In the genomic region with DNA sequence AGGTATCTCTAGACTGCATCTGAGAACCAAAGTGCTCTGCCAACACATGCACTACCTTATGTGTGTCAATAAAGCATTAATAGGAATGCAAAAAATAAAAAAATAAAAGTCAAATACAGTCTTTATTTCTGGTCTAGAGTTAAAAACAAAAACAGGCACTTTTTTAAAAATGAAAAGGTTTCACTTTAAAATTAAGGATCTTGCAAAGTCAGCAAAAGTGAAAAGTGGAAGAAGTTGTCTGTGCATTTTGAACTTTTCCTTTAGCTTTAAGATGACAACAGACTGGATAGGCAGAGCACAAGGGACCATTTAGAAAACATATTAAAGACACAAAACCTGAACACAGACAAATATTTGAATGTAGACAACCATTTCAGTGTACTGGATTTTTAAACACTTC, we compare ENCODE assay signal across 10 mouse cellular contexts. TPM values are rescaled to one million over a fixed set of nuclear protein-coding genes. Genes with fewer than 3 reads are reported as not detected.
DNase-seq lines count a peak whose midpoint lies in the region; ATAC-seq and TF ChIP-seq lines count a peak whose summit lies in the region.
"Had no signal": no experiment of that assay in that cellular context is flagged by ENCODE, and none has a peak within 500 bp of the region (broad histone marks: within the 10 kb centered on the region; RNA-seq: fewer than 3 reads in every experiment).

No protein-coding gene starts in this region.

- no peak for DNase-seq in forebrain, embryonic 11.5 days (ENCODE audit: low spot score)
- DNase-seq in CH12.LX (ENCODE audit: extremely low read depth), result no peak
- no peak for DNase-seq in hindbrain, embryonic 14.5 days (ENCODE audit: low spot score)
- DNase-seq in embryo, embryonic 11 days, result no peak
- DNase-seq in retina, postnatal 1 day, result no peak
- DNase-seq in left cerebral cortex, adult 11 months (ENCODE audit: low spot score), result no peak
- DNase-seq: kidney, postnatal 4 days; right cerebral cortex, postnatal 25 days had no signal

- H3K36me3 ChIP-seq in forebrain, embryonic 12.5 days (replicated peaks), result 0 out of 2 replicates have a peak, but pooled peaks cover under 1% of the 10 kb centered on the region
- no peaks in the 10 kb centered on the region for H3K36me3 ChIP-seq in forebrain, embryonic 11.5 days (ENCODE audit: control insufficient read depth, insufficient read depth, low read length)
- H3K36me3 ChIP-seq in CH12.LX (replicated peaks in 1 of 2; ENCODE audit: control insufficient read depth in 1 of 2, insufficient read depth in 1 of 2, low read length in 1 of 2) (peaks cover 0 to 9% of the 10 kb centered on the region in 2 experiments), macrophage (ENCODE audit: inconsistent target) (no peaks in the 10 kb centered on the region)
- H3K36me3 ChIP-seq in hindbrain, embryonic 14.5 days (replicated peaks; ENCODE audit: control insufficient read depth, insufficient read depth), result peaks cover 4% of the 10 kb centered on the region

- peak overlapping the region; percentile 88; the same call in 1 of the 2 replicates for H3K4me3 ChIP-seq in forebrain, embryonic 12.5 days (replicated peaks)
- no peak overlapping the region; the same call in 1 of the 2 replicates for H3K4me3 ChIP-seq in forebrain, embryonic 11.5 days (ENCODE audit: low read depth, low read length)
- H3K4me3 ChIP-seq in CH12.LX (replicated peaks in 1 of 3; ENCODE audit: low read depth in 2 of 3, low read length in 2 of 3, poor library complexity in 1 of 3) (peak overlapping the region in 2 of 3 experiments; percentile 78 to 84), macrophage (ENCODE audit: inconsistent target) (peak overlapping the region; percentile 85; the same call in 1 of the 2 replicates)
- peak overlapping the region; percentile 96; the same call in 1 of the 2 replicates for H3K4me3 ChIP-seq in hindbrain, embryonic 14.5 days (replicated peaks; ENCODE audit: low read length)

- peaks cover 14% of the 10 kb centered on the region for H3K4me1 ChIP-seq in forebrain, embryonic 12.5 days
- 0 out of 2 replicates have a peak, but pooled peaks cover 2% of the 10 kb centered on the region for H3K4me1 ChIP-seq in forebrain, embryonic 11.5 days (replicated peaks; ENCODE audit: control insufficient read depth, insufficient read depth, low read length)
- H3K4me1 ChIP-seq in CH12.LX (ENCODE audit: control insufficient read depth in 1 of 2, insufficient read depth in 2 of 2), result peaks cover 0 to 37% of the 10 kb centered on the region in 2 experiments; a peak in 2 of 4 replicates
- peaks cover 25% of the 10 kb centered on the region for H3K4me1 ChIP-seq in hindbrain, embryonic 14.5 days (replicated peaks; ENCODE audit: control insufficient read depth, insufficient read depth, low read length)

- H3K27ac ChIP-seq in forebrain, embryonic 12.5 days, result no peak overlapping the region
- H3K27ac ChIP-seq in forebrain, embryonic 11.5 days (ENCODE audit: low read depth, low read length), result no peak overlapping the region
- H3K27ac ChIP-seq in CH12.LX (ENCODE audit: insufficient read depth, low read depth) (no peak overlapping the region), macrophage (no peak overlapping the region)
- H3K27ac ChIP-seq in hindbrain, embryonic 14.5 days, result no peak overlapping the region

- in situ Hi-C loops in CH12.LX (cut with MboI; ENCODE audit: low pct_ligation_motif_present, low pct_unique_long_range_greater_than_20kb, low sequenced_read_pairs), result no loop called here

- no peak for TF ChIP-seq CTCF in CH12.LX (conservative IDR thresholded peaks at IDR 0.05 in 1 of 2, IDR thresholded peaks at IDR 0.05 in 1 of 2; ENCODE audit: low read depth in 2 of 2, low read length in 2 of 2)

- H3K9me3 ChIP-seq in forebrain, embryonic 12.5 days, result no peaks in the 10 kb centered on the region
- H3K9me3 ChIP-seq in forebrain, embryonic 11.5 days (ENCODE audit: control insufficient read depth, low read length), result no peaks in the 10 kb centered on the region
- H3K9me3 ChIP-seq in CH12.LX (replicated peaks; ENCODE audit: low read length), result no peaks in the 10 kb centered on the region
- H3K9me3 ChIP-seq in hindbrain, embryonic 14.5 days (ENCODE audit: control insufficient read depth, low read length), result no peaks in the 10 kb centered on the region

- H3K9ac ChIP-seq in forebrain, embryonic 12.5 days, result no peak overlapping the region
- no peak overlapping the region for H3K9ac ChIP-seq in forebrain, embryonic 11.5 days (ENCODE audit: low read length)
- no peak overlapping the region for H3K9ac ChIP-seq in CH12.LX (ENCODE audit: insufficient read depth, low read depth)
- H3K9ac ChIP-seq in hindbrain, embryonic 14.5 days, result peak overlapping the region; percentile 24; the same call in 1 of the 2 replicates

- no peak for TF ChIP-seq EP300 in CH12.LX (IDR thresholded peaks at IDR 0.05; ENCODE audit: low read length)

- dilution Hi-C loops in CH12.LX (cut with MboI; ENCODE audit: extremely low pct_ligation_motif_present, extremely low pct_unique_long_range_greater_than_20kb, low sequenced_read_pairs), result no loop called here

- no peak for TF ChIP-seq POLR2A in CH12.LX (IDR thresholded peaks at IDR 0.05; ENCODE audit: low read depth, low read length)

- no peak for TF ChIP-seq RAD21 in CH12.LX (IDR thresholded peaks at IDR 0.05; ENCODE audit: low read depth, low read length)

- peak overlapping the region; percentile 68 for H3K4me2 ChIP-seq in forebrain, embryonic 12.5 days
- no peak overlapping the region for H3K4me2 ChIP-seq in forebrain, embryonic 11.5 days (ENCODE audit: low read depth, low read length, severe bottlenecking)
- no peak overlapping the region; the same call in 1 of the 2 replicates for H3K4me2 ChIP-seq in CH12.LX (ENCODE audit: insufficient read depth, low read depth, poor library complexity, severe bottlenecking)
- peak overlapping the region; percentile 84 for H3K4me2 ChIP-seq in hindbrain, embryonic 14.5 days (replicated peaks)

- peaks cover 49% of the 10 kb centered on the region for H3K79me2 ChIP-seq in CH12.LX (replicated peaks; ENCODE audit: control insufficient read depth, extremely low read depth, insufficient read depth, poor library complexity, severe bottlenecking)
- H3K79me2 ChIP-seq in macrophage (ENCODE audit: inconsistent target), result peaks cover 66% of the 10 kb centered on the region

- no peaks in the 10 kb centered on the region for H3K27me3 ChIP-seq in forebrain, embryonic 12.5 days
- no peaks in the 10 kb centered on the region for H3K27me3 ChIP-seq in forebrain, embryonic 11.5 days (ENCODE audit: control insufficient read depth, insufficient read depth, low read length)
- no peaks in the 10 kb centered on the region for H3K27me3 ChIP-seq in CH12.LX (replicated peaks)
- H3K27me3 ChIP-seq in hindbrain, embryonic 14.5 days (ENCODE audit: control insufficient read depth, insufficient read depth, low read length), result no peaks in the 10 kb centered on the region

- no peak for ATAC-seq in forebrain, embryonic 12.5 days (ENCODE audit: low FRiP score)
- no peak for ATAC-seq in forebrain, embryonic 11.5 days (replicated peaks; ENCODE audit: low FRiP score)
- no peak for ATAC-seq in hindbrain, embryonic 14.5 days (ENCODE audit: low FRiP score)

TF ChIP-seq in CH12.LX, 34 proteins besides CTCF, POLR2A, EP300 and RAD21:
- TF ChIP-seq RCOR1 (conservative IDR thresholded peaks at IDR 0.05; ENCODE audit: low read depth, low read length) (no peak), MAFK (IDR thresholded peaks at IDR 0.05; ENCODE audit: insufficient replicate concordance, low read length) (peak; percentile 93)

RNA-seq across cellular contexts. Expression of gene Cnot2, which starts 1.8 kb away (rescaled TPM):
- polyA plus RNA-seq in forebrain, embryonic 12.5 days (2016; fragmentation: Nextera tagmentation; extraction: Ambion mirVana), result 124 and 125 TPM in 2 replicates
- 128 and 141 TPM in 2 replicates for polyA plus RNA-seq in forebrain, embryonic 11.5 days (2014; fragmentation: Nextera tagmentation; extraction: Ambion mirVana)
- total RNA-seq in CH12.LX (2012; rRNA removed), result 69.5 and 77.6 TPM in 2 replicates
- 150 and 155 TPM in 2 replicates for total RNA-seq in CH12.LX (2014; rRNA removed)
- 92.2 and 97.0 TPM in 2 replicates for polyA plus RNA-seq in CH12.LX (2012; ENCODE audit: insufficient read length, low read depth)
- polyA plus RNA-seq in hindbrain, embryonic 14.5 days (2014; fragmentation: Nextera tagmentation; extraction: Ambion mirVana), result 94.4 and 103 TPM in 2 replicates
- total RNA-seq in macrophage (2018; cell fraction: chromatin; rRNA removed), result 100 to 1,000 TPM in 8 of 26 experiments, 10 to 100 TPM in 18; 59.3 to 121 (median 95.0) TPM
- total RNA-seq in macrophage (2018; cell fraction: cytosol; rRNA removed), result 10 to 100 TPM; 31.5 to 49.4 (median 43.6) TPM
- total RNA-seq in macrophage (2018; cell fraction: nucleus; rRNA removed), result 10 to 100 TPM; 38.6 to 90.1 (median 55.7) TPM
- polyA plus RNA-seq in macrophage (2018), result 35.6 to 51.4 TPM (median 39.4 TPM) in 3 replicates

Comparison
In these comparisons a context has a peak if more than half of its experiments do, and no peak if none do; other contexts are left out.
1. H3K4me2 ChIP-seq: peak in forebrain, embryonic 12.5 days (single experiment) and hindbrain, embryonic 14.5 days (single experiment); none in forebrain, embryonic 11.5 days (single experiment) and CH12.LX (single experiment).